27 mouse cellular contexts compared by ENCODE assay signal in genomic region chr6:124457827-124458226, GRCm38 (mm10). TPM values are rescaled to one million over a fixed set of nuclear protein-coding genes. Genes with fewer than 3 reads are reported as not detected.
"Had no signal": no experiment of that assay in that cellular context is flagged by ENCODE, and none has a peak within 500 bp of the region (broad histone marks: within the 10 kb centered on the region; RNA-seq: fewer than 3 reads in every experiment).

No protein-coding gene starts in this region.

- H3K27ac ChIP-seq: gastrocnemius, adult 2 months; heart, embryonic 10.5 days; hindbrain, embryonic 10.5 days; hindbrain, embryonic 12.5 days; hindbrain, embryonic 14.5 days; intestine, embryonic 15.5 days; layer of hippocampus, adult 2 months; left cerebral cortex, adult 2 months; limb, embryonic 10.5 days; limb, embryonic 12.5 days; liver, embryonic 13.5 days; liver, embryonic 15.5 days had no signal

- ATAC-seq: hindbrain, embryonic 16.5 days; inflammation-experienced regulatory T-cells, adult 6 months; intestine, embryonic 15.5 days; intestine, postnatal 0 days had no signal

- DNase-seq: gastrocnemius, adult 2 months; gastrocnemius, postnatal 10 days; gastrocnemius, postnatal 25 days; heart, adult 18-20 months; heart, postnatal 10 days; heart, postnatal 4 days; kidney, adult 18-20 months; kidney, adult 8-10 months; kidney, postnatal 10 days; kidney, postnatal 25 days; kidney, postnatal 4 days; liver; liver, embryonic 13.5 days had no signal

- H3K4me3 ChIP-seq: gastrocnemius, adult 2 months; heart, embryonic 10.5 days; heart, embryonic 12.5 days; hindbrain, embryonic 10.5 days; hindbrain, embryonic 12.5 days; intestine, embryonic 15.5 days; layer of hippocampus, adult 2 months; left cerebral cortex, adult 2 months; limb, embryonic 10.5 days; limb, embryonic 12.5 days; liver, embryonic 13.5 days; liver, embryonic 15.5 days had no signal

- H3K27me3 ChIP-seq: hindbrain, embryonic 12.5 days; intestine, embryonic 15.5 days; limb, embryonic 12.5 days had no signal

- H3K4me1 ChIP-seq: heart, embryonic 12.5 days; hindbrain, embryonic 10.5 days; intestine, embryonic 15.5 days; limb, embryonic 10.5 days; limb, embryonic 12.5 days had no signal

RNA-seq across cellular contexts. Expression of gene Clstn3, which starts 6.8 kb away (rescaled TPM):
- polyA plus RNA-seq: inflammation-experienced regulatory T-cells, adult 6 months had no signal

RNA-seq across cellular contexts. Expression of gene C1rl, which starts 35.1 kb away (rescaled TPM):
- polyA plus RNA-seq: inflammation-experienced regulatory T-cells, adult 6 months had no signal
